Mouse (Mus musculus): ENCODE results near the gene Ccm2l. TPM values are rescaled to one million over a fixed set of nuclear protein-coding genes. Genes with fewer than 3 reads are reported as not detected.

The Ccm2l gene
- polyA plus RNA-seq, 1 experiment from 2014 or later: 2.8 TPM

- 62% methylated on average over 4 of the region's 4 CpGs for WGBS
- no peak overlapping the region for H3K4me2 ChIP-seq (ENCODE audit: low read depth, low read length)
- no peak overlapping the region for H3K27ac ChIP-seq (ENCODE audit: low read length)
- H3K9me3 ChIP-seq (ENCODE audit: control insufficient read depth, low read length): no peaks in the 10 kb centered on the region
- no peaks in the 10 kb centered on the region for H3K36me3 ChIP-seq (ENCODE audit: control insufficient read depth, insufficient read depth, low read length)
- H3K4me3 ChIP-seq (ENCODE audit: low read length): no peak overlapping the region
- H3K9ac ChIP-seq (ENCODE audit: low read length): no peak overlapping the region
- peaks cover 21% of the 10 kb centered on the region for H3K27me3 ChIP-seq (ENCODE audit: control insufficient read depth, insufficient read depth, low read depth, low read length)
- peaks cover 6% of the 10 kb centered on the region; the same call in 1 of the 2 replicates for H3K4me1 ChIP-seq (replicated peaks; ENCODE audit: control insufficient read depth, insufficient read depth, low read length)
- ATAC-seq (ENCODE audit: low read depth): no peak
These were observed 15.8 kb upstream of the Ccm2l start for GRCm38 (mm10) chr2:153049997-153050358.

GRCm38 (mm10) chr2:153051095-153051494, 14.7 kb upstream of the Ccm2l start:
- 71% methylated on average over 6 of the region's 6 CpGs for WGBS
- no peaks in the 10 kb centered on the region for H3K36me3 ChIP-seq (ENCODE audit: control insufficient read depth, insufficient read depth, low read length)
- no peak overlapping the region for H3K9ac ChIP-seq (ENCODE audit: low read length)
- H3K9me3 ChIP-seq (ENCODE audit: control insufficient read depth, low read length): no peaks in the 10 kb centered on the region
- ATAC-seq (ENCODE audit: low read depth): no peak
- H3K27ac ChIP-seq (ENCODE audit: low read length): no peak overlapping the region
- no peak overlapping the region for H3K4me2 ChIP-seq (ENCODE audit: low read depth, low read length)
- H3K4me1 ChIP-seq (replicated peaks; ENCODE audit: control insufficient read depth, insufficient read depth, low read length): peaks cover 6% of the 10 kb centered on the region; the same call in 1 of the 2 replicates
- H3K27me3 ChIP-seq (ENCODE audit: control insufficient read depth, insufficient read depth, low read depth, low read length): peaks cover 21% of the 10 kb centered on the region
- H3K4me3 ChIP-seq (ENCODE audit: low read length): no peak overlapping the region

DNA sequence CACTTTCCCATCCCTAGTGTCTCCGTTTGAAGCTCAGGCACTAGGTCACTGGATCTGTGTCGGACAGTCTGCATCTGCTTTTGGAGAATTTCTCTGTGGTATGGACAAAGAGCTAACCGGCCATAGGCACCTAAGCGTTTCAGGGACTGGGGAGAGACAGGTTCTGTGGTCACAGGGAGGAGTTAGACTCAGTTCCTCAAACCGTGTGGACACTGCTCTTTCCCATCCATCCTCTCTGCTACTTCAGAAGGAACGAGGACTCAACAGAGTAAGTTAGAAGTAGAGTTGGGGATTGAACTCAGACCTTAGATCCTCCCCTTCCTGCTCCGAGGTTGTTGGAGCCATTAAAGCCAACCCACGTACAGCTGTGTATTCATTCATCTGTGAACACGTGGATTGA, 14.2 kb upstream of the Ccm2l start:
- Histone ChIP-seq H3K27me3 (ENCODE audit: control insufficient read depth, insufficient read depth, low read depth, low read length) (peaks cover 21% of the 10 kb centered on the region), H3K4me3 (ENCODE audit: low read length) (no peak overlapping the region), H3K36me3 (ENCODE audit: control insufficient read depth, insufficient read depth, low read length) (no peaks in the 10 kb centered on the region), H3K4me2 (ENCODE audit: low read depth, low read length) (no peak overlapping the region), H3K27ac (ENCODE audit: low read length) (no peak overlapping the region), H3K9ac (ENCODE audit: low read length) (no peak overlapping the region), H3K4me1 (replicated peaks; ENCODE audit: control insufficient read depth, insufficient read depth, low read length) (peaks cover 6% of the 10 kb centered on the region; the same call in 1 of the 2 replicates), H3K9me3 (ENCODE audit: control insufficient read depth, low read length) (no peaks in the 10 kb centered on the region)
- ATAC-seq (ENCODE audit: low read depth): no peak
- 72% methylated on average over 9 of the region's 9 CpGs for WGBS

DNA sequence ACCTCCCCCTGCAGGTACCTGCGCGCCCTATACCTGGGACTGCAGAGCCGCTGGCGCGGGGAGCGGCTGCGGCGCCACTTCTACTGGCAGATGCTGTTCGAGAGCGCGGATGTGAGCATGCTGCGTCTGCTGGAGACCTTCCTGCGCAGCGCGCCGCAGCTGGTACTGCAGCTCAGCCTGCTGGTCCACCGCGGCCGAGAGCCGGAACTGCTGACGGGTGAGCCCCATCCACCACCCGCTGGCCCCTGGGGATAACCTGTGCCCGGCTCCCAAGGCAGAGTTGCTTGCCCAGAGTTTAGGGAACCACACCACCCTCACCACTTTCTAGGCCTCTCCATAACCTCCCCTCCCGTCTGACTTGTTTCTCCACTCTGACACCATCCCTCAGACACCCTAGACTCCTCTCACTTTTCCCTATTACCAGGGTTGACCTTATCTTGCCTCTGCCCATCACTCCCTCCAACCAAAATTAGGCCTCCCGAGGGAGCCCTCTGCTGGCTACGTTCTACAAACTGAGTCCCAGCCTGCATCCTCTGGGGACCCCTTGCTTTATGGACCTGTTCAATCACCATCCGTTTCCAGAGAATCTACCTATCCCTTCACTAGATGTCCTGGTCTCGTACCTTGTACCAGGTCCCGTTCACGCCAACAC, 12.9 kb upstream of the Ccm2l start:
- Histone ChIP-seq H3K27ac (ENCODE audit: low read length) (no peak overlapping the region), H3K27me3 (ENCODE audit: control insufficient read depth, insufficient read depth, low read depth, low read length) (peaks cover 21% of the 10 kb centered on the region), H3K9me3 (ENCODE audit: control insufficient read depth, low read length) (no peaks in the 10 kb centered on the region), H3K4me2 (ENCODE audit: low read depth, low read length) (no peak overlapping the region), H3K4me3 (ENCODE audit: low read length) (no peak overlapping the region), H3K36me3 (ENCODE audit: control insufficient read depth, insufficient read depth, low read length) (no peaks in the 10 kb centered on the region), H3K4me1 (replicated peaks; ENCODE audit: control insufficient read depth, insufficient read depth, low read length) (peaks cover 6% of the 10 kb centered on the region; the same call in 1 of the 2 replicates), H3K9ac (ENCODE audit: low read length) (no peak overlapping the region)
- 9% methylated on average over 26 of the region's 30 CpGs for WGBS
- ATAC-seq (ENCODE audit: low read depth): no peak

DNA sequence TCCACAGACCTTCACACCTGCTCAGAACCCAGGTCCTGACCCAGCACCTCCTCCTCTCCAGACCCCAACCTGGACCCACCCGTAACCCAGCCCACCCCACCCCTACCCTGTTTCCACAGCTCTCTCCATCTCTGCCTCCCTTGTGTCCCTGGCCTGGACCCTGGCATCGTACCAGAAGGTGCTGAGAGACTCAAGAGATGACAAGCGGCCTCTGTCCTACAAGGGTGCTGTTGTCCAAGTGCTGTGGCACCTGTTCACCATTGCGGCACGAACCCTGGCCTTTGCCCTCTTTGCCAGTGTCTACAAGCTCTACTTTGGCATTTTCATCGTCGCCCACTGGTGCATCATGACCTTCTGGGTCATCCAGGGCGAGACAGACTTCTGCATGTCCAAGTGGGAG, 11.9 kb upstream of the Ccm2l start:
- Histone ChIP-seq H3K4me3 (ENCODE audit: low read length) (no peak overlapping the region), H3K9me3 (ENCODE audit: control insufficient read depth, low read length) (no peaks in the 10 kb centered on the region), H3K4me2 (ENCODE audit: low read depth, low read length) (no peak overlapping the region), H3K27me3 (ENCODE audit: control insufficient read depth, insufficient read depth, low read depth, low read length) (peaks cover 21% of the 10 kb centered on the region), H3K9ac (ENCODE audit: low read length) (no peak overlapping the region), H3K27ac (ENCODE audit: low read length) (no peak overlapping the region), H3K4me1 (replicated peaks; ENCODE audit: control insufficient read depth, insufficient read depth, low read length) (peaks cover 6% of the 10 kb centered on the region; the same call in 1 of the 2 replicates), H3K36me3 (ENCODE audit: control insufficient read depth, insufficient read depth, low read length) (no peaks in the 10 kb centered on the region)
- WGBS: 88% methylated on average over 8 of the region's 8 CpGs
- ATAC-seq (ENCODE audit: low read depth): no peak

GRCm38 (mm10) chr2:153055270-153055920, 10.4 kb upstream of the Ccm2l start:
- Histone ChIP-seq H3K4me2 (ENCODE audit: low read depth, low read length) (no peak overlapping the region), H3K36me3 (ENCODE audit: control insufficient read depth, insufficient read depth, low read length) (no peaks in the 10 kb centered on the region), H3K4me3 (ENCODE audit: low read length) (no peak overlapping the region), H3K27ac (ENCODE audit: low read length) (no peak overlapping the region), H3K9ac (ENCODE audit: low read length) (no peak overlapping the region), H3K9me3 (ENCODE audit: control insufficient read depth, low read length) (no peaks in the 10 kb centered on the region), H3K27me3 (ENCODE audit: control insufficient read depth, insufficient read depth, low read depth, low read length) (peaks cover 21% of the 10 kb centered on the region), H3K4me1 (replicated peaks; ENCODE audit: control insufficient read depth, insufficient read depth, low read length) (no peaks in the 10 kb centered on the region)
- ATAC-seq (ENCODE audit: low read depth): no peak
- WGBS: 45% methylated on average over 6 of the region's 6 CpGs

GRCm38 (mm10) chr2:153058365-153058764, 7.4 kb upstream of the Ccm2l start:
- Histone ChIP-seq H3K27ac (ENCODE audit: low read length) (no peak overlapping the region), H3K4me1 (replicated peaks; ENCODE audit: control insufficient read depth, insufficient read depth, low read length) (no peaks in the 10 kb centered on the region), H3K4me3 (ENCODE audit: low read length) (no peak overlapping the region), H3K36me3 (ENCODE audit: control insufficient read depth, insufficient read depth, low read length) (no peaks in the 10 kb centered on the region), H3K9me3 (ENCODE audit: control insufficient read depth, low read length) (no peaks in the 10 kb centered on the region), H3K27me3 (ENCODE audit: control insufficient read depth, insufficient read depth, low read depth, low read length) (peaks cover 5% of the 10 kb centered on the region; the same call in 1 of the 2 replicates), H3K4me2 (ENCODE audit: low read depth, low read length) (no peak overlapping the region), H3K9ac (ENCODE audit: low read length) (no peak overlapping the region)
- ATAC-seq (ENCODE audit: low read depth): no peak
- WGBS: 67% methylated on average over 4 of the region's 4 CpGs

- Histone ChIP-seq H3K27me3 (ENCODE audit: control insufficient read depth, insufficient read depth, low read depth, low read length) (no peaks in the 10 kb centered on the region), H3K4me3 (ENCODE audit: low read length) (no peak overlapping the region), H3K9me3 (ENCODE audit: control insufficient read depth, low read length) (no peaks in the 10 kb centered on the region), H3K27ac (ENCODE audit: low read length) (no peak overlapping the region), H3K4me2 (ENCODE audit: low read depth, low read length) (no peak overlapping the region), H3K36me3 (ENCODE audit: control insufficient read depth, insufficient read depth, low read length) (no peaks in the 10 kb centered on the region), H3K4me1 (replicated peaks; ENCODE audit: control insufficient read depth, insufficient read depth, low read length) (no peaks in the 10 kb centered on the region), H3K9ac (ENCODE audit: low read length) (no peak overlapping the region)
- 72% methylated on average over 7 of the region's 7 CpGs for WGBS
- no peak for ATAC-seq (ENCODE audit: low read depth)
These were observed 5.5 kb upstream of the Ccm2l start for GRCm38 (mm10) chr2:153060216-153060615.

- no peak overlapping the region for H3K9ac ChIP-seq (ENCODE audit: low read length)
- no peak overlapping the region for H3K4me2 ChIP-seq (ENCODE audit: low read depth, low read length)
- no peak overlapping the region for H3K4me3 ChIP-seq (ENCODE audit: low read length)
- ATAC-seq (ENCODE audit: low read depth): no peak
- H3K27me3 ChIP-seq (ENCODE audit: control insufficient read depth, insufficient read depth, low read depth, low read length): 0 out of 2 replicates have a peak, but pooled peaks cover 4% of the 10 kb centered on the region
- no peaks in the 10 kb centered on the region for H3K9me3 ChIP-seq (ENCODE audit: control insufficient read depth, low read length)
- H3K4me1 ChIP-seq (replicated peaks; ENCODE audit: control insufficient read depth, insufficient read depth, low read length): no peaks in the 10 kb centered on the region
- no peaks in the 10 kb centered on the region for H3K36me3 ChIP-seq (ENCODE audit: control insufficient read depth, insufficient read depth, low read length)
- 35% methylated on average over 3 of the region's 3 CpGs for WGBS
- H3K27ac ChIP-seq (ENCODE audit: low read length): no peak overlapping the region
These were observed 2.4 kb upstream of the Ccm2l start for GRCm38 (mm10) chr2:153063394-153063793.
